Mouse (Mus musculus): ENCODE data around the gene Fgfr4. TPM values are rescaled to one million over a fixed set of nuclear protein-coding genes. Genes with fewer than 3 reads are reported as not detected.
A peak's percentile ranks its signal among the peaks of the same experiment; 100 is the strongest.

The Fgfr4 gene
- total RNA-seq, 2 experiments from 2014 or later, result 0.21 to 0.27 TPM

DNA sequence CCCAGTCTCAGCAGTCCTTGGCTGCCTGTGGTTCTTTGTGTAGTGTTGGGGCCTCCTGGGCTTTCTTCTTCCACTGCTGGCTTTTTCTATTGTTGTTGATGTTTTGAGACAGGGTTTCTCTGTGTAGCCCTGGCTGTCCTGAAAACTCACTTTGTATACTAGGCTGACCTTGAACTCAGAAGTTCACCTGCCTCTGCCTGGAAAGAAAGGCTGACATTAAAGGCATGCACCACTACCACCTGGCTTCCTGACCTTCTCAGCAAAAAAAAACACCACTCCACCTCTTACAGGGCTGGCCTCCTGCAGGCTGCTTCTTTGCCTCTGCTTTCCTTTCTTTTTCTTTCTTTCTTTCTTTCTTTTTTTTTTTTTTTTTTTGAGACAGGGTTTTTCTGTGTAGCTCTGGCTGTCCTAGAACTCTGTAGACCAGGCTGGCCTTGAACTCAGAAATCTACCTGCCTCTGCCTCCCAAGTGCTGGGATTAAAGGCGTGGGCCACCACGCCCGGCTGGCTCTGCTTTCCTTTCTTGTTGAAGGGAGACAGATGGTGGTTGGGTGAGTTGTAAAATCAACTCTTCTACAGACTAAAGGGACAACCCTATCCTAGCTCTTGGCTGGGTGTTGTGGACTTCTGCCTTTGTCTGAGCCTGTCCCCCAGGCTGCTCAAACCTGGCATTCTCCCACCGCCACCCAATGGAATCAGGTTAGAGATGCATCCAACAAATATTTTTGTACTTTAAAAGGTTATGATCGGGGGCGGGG is 53.2 kb downstream of the Fgfr4 start:
- DNase-seq (ENCODE audit: low spot score in 2 of 2), result no peak
- intact Hi-C loops (cut with DNase I), result no loop called here

DNA sequence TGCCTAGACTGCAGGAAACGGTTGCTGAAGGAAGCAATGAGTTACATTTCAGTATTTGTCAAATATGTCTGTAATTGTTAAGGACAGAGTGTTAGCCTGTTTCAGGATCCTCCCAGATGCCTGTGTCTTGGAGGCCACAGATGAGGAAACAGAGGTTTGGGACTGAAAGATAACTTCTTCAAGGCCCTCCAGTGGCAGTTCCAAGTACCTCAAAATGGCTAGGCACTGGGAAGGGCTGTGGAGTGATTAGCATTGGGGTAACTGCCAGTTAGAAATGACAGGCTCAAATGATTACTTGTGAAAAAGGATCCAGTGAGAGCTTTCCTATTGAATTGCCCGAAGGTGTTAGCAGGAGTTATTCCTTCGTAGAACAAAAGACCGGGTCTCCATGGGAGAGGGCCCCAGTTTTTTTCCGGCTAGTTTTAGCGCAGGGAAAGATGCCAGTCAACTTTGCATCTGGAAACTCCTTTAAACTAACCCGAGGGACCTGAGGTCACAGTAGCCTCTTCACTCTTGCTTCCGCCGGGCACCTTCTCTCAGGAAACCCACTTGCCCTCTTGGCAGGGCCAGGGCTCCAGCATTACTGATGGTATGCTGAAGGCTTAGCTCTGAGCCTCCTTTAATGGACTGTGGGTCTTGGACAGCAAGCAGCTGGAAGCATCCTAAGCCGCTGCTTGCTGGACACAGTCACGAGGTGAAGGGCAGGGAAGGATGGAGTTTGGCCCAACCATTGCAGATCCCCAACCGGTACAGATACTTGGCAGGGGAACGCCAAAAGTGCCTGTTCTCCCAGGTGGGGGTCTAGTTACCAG is 56.6 kb downstream of the Fgfr4 start:
- intact Hi-C loops (cut with DNase I), result no loop called here
- DNase-seq (ENCODE audit: low spot score in 2 of 2), result no peak

DNA sequence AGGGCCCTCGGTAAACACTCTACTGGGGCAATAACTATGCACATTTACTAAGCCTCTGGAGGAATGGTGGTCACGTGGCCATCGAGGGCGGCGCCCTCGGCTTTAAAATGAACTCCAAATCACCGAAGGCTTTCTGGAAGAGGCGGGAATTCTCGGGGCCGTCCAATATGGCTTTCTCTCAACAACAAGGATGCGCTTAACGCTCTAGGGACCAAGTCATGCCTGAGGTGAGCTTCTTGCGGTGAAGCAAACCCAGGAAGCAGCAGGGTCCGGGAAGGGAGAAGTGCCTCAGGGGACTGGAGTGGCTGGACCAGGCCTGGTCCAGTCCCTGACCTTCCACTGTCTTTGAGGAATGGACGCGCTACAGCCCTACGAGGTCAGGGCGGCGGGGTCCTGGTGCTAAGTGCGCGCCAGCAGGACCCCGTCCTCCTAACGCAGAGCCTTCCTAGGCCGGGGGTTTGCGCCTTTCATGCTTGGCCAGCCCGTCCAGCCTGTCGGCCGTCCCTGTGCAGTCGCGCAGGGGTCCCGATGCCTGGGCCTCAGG is 57.3 kb downstream of the Fgfr4 start, which contains the start of gene Nsd1:
Nsd1 (plus strand) TSS at position 134 of the 544 bp plus-strand sequence.
- intact Hi-C loops (cut with DNase I), result loop anchor here (2.0 kb wide), 2 partner anchors 19 to 27 kb away; no protein-coding TSS in a partner anchor
- DNase-seq (ENCODE audit: low spot score in 2 of 2), result no peak

DNA sequence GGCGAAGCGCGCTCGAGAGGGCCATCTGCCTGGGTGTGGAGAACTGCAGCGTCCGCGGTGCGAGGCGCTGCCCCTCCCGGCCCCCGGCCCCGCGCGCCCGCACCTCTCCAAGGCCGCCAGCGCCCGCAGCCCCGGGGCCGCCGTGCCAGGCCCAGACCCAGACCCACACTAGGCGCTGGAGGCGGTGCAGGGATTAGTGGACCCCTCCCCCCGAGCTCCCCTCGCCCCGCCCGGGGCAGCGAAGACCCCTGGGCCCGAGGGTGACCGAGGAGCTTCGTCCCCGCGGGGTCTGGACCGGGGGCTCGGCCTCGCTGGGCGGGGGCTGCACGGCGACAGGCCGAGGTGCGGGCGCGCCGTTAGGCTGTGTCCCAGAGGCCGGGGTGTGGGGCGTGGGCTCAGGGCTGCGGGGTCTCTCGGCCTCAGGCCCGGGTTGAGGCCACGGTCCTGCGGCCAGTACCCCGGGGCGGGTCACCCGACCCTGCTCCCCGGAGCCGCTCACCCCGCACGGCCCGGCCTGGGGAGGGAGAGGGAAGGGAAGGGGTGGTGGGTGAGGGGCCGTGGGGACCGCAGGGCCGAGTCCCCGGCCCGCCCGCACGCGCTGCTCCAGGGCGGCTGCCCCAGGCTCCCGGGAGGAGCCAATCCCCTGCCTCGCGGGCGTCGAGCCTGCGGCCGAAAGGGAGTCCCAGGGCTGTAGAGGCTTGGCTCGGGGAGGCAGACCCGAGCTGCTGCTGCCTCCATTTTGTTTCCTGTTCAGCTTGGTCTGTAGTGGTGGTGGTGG is 57.9 kb downstream of the Fgfr4 start:
- intact Hi-C loops (cut with DNase I), result loop anchor here (2.0 kb wide), 2 partner anchors 20 to 28 kb away; no protein-coding TSS in a partner anchor

GRCm38 (mm10) chr13:55210971-55211220 is 58.5 kb downstream of the Fgfr4 start:
- peak in 1 of 2 experiments; percentile 51 for DNase-seq (ENCODE audit: low spot score in 2 of 2)
- intact Hi-C loops (cut with DNase I), result loop anchor here (1.0 to 2.0 kb wide), 3 partner anchors 20 to 413 kb away; no protein-coding TSS in a partner anchor

More for the DNA sequence above, 57.9 kb downstream of the Fgfr4 start:
- DNase-seq (ENCODE audit: low spot score in 2 of 2), result peak in 1 of 2 experiments; percentile 45

- DNase-seq (ENCODE audit: low spot score in 2 of 2), result peak; percentile 74 to 82
- intact Hi-C loops (cut with DNase I), result loop anchor here (1.0 to 2.0 kb wide), 3 partner anchors 21 to 413 kb away; no protein-coding TSS in a partner anchor
These were observed 59.0 kb downstream of the Fgfr4 start for GRCm38 (mm10) chr13:55211221-55212010.

GRCm38 (mm10) chr13:55212011-55212360 is 59.5 kb downstream of the Fgfr4 start:
- intact Hi-C loops (cut with DNase I), result no loop called here
- peak; percentile 44 to 68 for DNase-seq (ENCODE audit: low spot score in 2 of 2)

GRCm38 (mm10) chr13:55212361-55213137 is 60.1 kb downstream of the Fgfr4 start:
- DNase-seq (ENCODE audit: low spot score in 2 of 2), result peak; percentile 60 to 76
- intact Hi-C loops (cut with DNase I), result no loop called here

- no peak for DNase-seq (ENCODE audit: low spot score in 2 of 2)
- intact Hi-C loops (cut with DNase I), result no loop called here
These were observed 60.8 kb downstream of the Fgfr4 start for GRCm38 (mm10) chr13:55213138-55213806.

Other genes with a start within 250 kb of the Fgfr4 start
- gene Unc5a, start 203.2 kb upstream of the Fgfr4 start, total RNA-seq (2021), result 10 to 100 TPM; 83.6 to 96.6 TPM
- gene Hk3, start 131.3 kb upstream of the Fgfr4 start, total RNA-seq (2021), result 1 to 10 TPM; 1.5 TPM
- 10 to 100 TPM; 14.4 to 19.2 TPM for gene Uimc1, start 52.3 kb upstream of the Fgfr4 start, total RNA-seq (2021)
- gene Zfp346, start 47.3 kb upstream of the Fgfr4 start, total RNA-seq (2021), result 10 to 100 TPM; 38.2 to 40.0 TPM
- not detected for gene Gm17617, start 19.1 kb upstream of the Fgfr4 start, total RNA-seq (2021)
- gene Nsd1, start 57.1 kb downstream of the Fgfr4 start, total RNA-seq (2021), result 100 to 1,000 TPM; 124 to 125 TPM
- gene Prelid1, start 167.9 kb downstream of the Fgfr4 start, total RNA-seq (2021), result 100 to 1,000 TPM; 170 to 176 TPM
- 10 to 100 TPM; 82.3 to 87.2 TPM for gene Rab24, start 169.3 kb downstream of the Fgfr4 start, total RNA-seq (2021)
- 1 to 10 TPM in 1 of 2 experiments, under 1 TPM in 1; 0.85 to 1.4 TPM for gene Mxd3, start 177.2 kb downstream of the Fgfr4 start, total RNA-seq (2021)
- 10 to 100 TPM; 57.5 to 59.7 TPM for gene Lman2, start 210.1 kb downstream of the Fgfr4 start, total RNA-seq (2021)
- gene Rgs14, start 217.1 kb downstream of the Fgfr4 start, total RNA-seq (2021), result 10 to 100 TPM; 55.6 to 58.5 TPM
- gene Slc34a1, start 245.5 kb downstream of the Fgfr4 start, total RNA-seq (2021), result not detected